Mouse (Mus musculus) adrenal gland, postnatal 25 days (tissue): ENCODE results near the gene OR5BS1P. TPM values are rescaled to one million over a fixed set of nuclear protein-coding genes. Genes with fewer than 3 reads are reported as not detected.
"Not testable (repeated sequence)": the region's sequence is repeated elsewhere in the genome, so short reads cannot be mapped to it uniquely, and the experiment has no call there.

Experiments
- DNase-seq: peaks from one replicate; pipeline ENCODE4 v3.0.0; 2021; ENCODE audit warnings: mixed read lengths
- long read RNA-seq: library from polyadenylated mRNA; stranded (forward); transcript quantifications from one replicate; pipeline ENCODE4 v2.0.0, GENCODE M21; 2021
- total RNA-seq: library from RNA; stranded (reverse); gene quantifications from 2 replicates; pipeline ENCODE4 v1.2.3, GENCODE M21; 2021

The OR5BS1P gene
- not detected in 2 replicates for total RNA-seq
- long read RNA-seq: 0 reads

GRCm38 (mm10) chr15:98469596-98469995, at the start of gene OR5BS1P:
Gene OR5BS1P (plus strand): TSS chr15:98469896.
- DNase-seq: no peak

- DNase-seq: no peak
These were observed 48.8 kb upstream of the OR5BS1P start for GRCm38 (mm10) chr15:98420897-98421296.

GRCm38 (mm10) chr15:98424326-98424725, 45.4 kb upstream of the OR5BS1P start:
- DNase-seq: no peak

DNA sequence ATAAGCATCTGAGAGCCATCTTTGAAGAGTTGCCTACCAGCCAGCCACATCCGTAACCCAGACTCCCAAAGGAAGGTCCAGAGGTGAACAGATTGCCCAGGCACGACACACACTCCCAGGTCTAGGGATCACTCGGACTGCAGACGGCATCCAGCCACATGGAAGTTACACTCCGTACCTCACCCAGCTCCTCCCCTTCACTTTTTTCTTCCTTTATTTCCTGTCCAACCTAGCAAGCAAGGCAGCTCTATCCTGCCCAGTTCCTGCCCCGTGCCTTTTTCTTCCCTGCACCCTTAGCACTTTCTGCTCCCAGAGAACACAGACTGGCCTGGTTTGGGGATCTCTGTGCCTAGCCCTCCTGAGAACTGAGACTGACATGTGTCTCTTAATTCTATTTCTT, 44.9 kb upstream of the OR5BS1P start:
- no peak for DNase-seq

GRCm38 (mm10) chr15:98425188-98425587, 44.5 kb upstream of the OR5BS1P start:
- no peak for DNase-seq

GRCm38 (mm10) chr15:98430925-98431324, 38.8 kb upstream of the OR5BS1P start, which contains the start of gene Olfr282:
Gene Olfr282 (plus strand): TSS chr15:98431225.
- not testable (repeated sequence) for DNase-seq

GRCm38 (mm10) chr15:98444561-98444960, 25.1 kb upstream of the OR5BS1P start:
- peak; percentile 10 for DNase-seq

GRCm38 (mm10) chr15:98448521-98448920, 21.2 kb upstream of the OR5BS1P start:
- no peak for DNase-seq

- no peak for DNase-seq
These were observed 17.4 kb upstream of the OR5BS1P start, which contains the start of gene Olfr281 for GRCm38 (mm10) chr15:98452288-98452687. Gene Olfr281 (plus strand): TSS chr15:98452588.

DNA sequence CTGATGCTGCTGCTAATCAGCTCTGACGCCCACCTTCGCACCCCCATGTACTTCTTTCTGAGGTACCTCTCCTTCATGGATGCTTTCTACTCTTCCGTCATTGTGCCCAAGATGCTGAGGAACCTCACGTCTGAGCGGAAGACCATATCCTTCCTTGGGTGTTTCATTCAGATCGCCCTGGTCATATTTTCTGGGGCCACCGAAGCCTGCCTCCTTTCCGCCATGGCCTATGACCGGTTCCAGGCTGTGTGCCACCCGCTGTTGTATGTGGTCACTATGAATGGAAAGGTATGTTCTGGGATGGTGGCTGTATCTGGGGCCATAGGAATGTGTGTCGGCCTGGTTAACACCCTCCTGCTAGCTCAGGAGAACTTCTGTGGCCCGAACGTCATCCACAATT, 1.8 kb downstream of the OR5BS1P start:
- no peak for DNase-seq

DNA sequence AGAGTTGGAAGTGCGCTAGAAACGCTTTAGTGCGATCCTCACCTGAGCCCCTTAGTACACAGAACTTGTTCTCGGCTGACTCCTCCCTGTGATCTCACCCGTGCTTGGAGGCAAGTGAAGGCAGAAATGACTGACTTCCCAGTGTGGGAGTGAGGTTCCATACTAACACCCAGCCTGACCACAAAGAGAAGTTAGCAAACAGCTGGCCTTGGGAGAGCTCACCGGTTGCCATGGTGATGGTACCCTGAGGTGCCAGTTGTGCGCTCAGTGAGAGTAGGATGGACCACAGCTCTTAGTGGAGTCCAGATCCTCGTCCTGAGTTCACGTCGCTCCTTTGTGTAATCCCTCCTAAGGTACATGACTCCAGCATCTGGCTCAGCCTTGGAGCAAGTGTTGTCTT, 5.3 kb downstream of the OR5BS1P start:
- DNase-seq: no peak

DNA sequence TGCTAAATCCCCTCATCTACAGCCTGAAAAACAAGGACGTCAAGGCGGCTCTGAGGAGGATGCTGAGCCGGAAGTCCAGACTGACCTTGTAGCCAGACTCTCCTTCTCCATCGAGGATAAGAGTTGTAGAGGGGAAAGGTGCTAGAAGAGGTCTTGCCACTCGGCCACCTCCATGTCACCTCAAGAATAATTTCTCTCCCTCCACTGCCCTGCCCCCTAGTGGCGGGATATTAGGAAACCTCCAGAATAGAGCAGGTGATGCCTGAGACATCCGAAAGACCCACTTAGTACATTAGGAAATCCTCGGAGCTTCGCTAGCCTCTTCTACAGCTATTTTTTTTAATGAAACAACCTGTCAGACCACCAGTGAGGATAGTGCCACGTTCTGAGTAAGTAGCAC, 5.7 kb downstream of the OR5BS1P start:
- DNase-seq: peak; percentile 64

DNA sequence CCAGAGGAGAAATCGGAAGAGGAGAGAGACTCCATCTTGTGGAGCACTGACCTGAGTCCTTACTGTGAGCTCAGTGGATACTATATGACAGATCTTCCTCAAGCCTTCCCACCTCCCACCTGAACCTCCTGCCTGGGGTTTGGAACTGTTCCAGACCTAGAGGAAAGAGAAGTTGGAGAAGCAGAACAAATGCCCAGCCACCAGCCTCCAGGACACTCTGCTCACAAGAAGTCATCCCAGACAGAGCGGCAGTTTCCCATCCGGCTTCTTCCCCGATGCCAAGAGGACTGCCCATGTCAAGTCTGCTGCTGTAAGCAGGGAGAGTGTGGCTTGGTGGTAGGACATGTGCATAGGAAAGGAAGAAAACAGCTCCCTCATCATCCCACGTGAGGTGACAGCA, 6.6 kb downstream of the OR5BS1P start:
- DNase-seq: no peak

DNA sequence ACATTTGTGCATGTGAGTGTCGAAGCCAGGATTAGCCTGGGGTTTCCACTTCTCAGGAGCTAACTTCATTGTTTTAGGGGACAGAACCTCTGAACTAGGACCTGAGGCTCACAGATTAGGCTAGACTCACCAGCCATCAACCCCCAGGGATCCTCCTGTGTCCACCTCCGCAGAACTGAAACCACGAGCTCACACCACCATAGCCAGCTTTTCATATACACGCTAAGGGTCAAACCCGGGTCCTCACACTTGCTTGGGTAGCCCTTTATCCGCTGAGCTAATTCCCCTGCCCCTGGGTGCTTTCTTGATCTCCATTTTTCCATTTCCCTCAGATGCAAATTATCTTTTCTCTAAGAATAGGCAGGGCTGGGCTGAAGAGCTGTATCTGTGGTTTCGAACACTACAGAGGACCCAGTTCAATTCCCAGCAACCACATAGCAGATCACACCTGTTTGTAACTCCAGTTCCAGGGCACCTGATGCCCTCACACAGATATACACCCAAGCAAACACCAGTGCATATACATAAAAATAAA, 9.9 kb downstream of the OR5BS1P start:
- DNase-seq: no peak

GRCm38 (mm10) chr15:98482701-98483100, 13.0 kb downstream of the OR5BS1P start, which contains the start of gene Lalba:
Gene Lalba (minus strand): TSS chr15:98482721.
- DNase-seq: no peak

GRCm38 (mm10) chr15:98483907-98484886, 14.5 kb downstream of the OR5BS1P start:
- no peak for DNase-seq

DNA sequence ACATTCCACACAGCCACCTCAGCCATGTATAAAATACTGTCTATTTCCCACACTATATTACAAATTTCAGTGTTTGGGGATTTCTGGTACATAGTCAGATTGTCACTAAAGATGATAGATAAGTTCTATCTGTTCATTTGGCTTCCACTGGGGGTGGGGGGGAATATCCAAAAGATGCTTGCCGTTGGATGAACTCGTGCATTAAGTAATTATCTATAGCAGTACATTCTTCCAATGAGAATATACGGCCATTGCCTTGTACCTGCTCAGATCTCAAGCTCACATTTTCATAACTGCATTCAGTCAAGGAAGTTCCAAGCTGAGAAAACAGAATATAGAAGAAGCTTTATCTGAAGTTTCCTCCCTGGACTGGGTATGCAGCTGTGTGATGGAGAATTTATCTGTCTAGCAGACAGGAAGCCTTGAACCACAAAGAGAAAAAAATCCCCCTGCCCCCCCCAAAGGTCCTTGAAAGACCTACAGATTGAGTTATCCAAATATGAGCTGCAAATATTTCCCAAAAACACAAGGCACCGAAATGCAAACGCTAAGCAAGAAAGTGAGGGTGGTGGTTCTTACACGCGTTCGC, 16.8 kb downstream of the OR5BS1P start:
- no peak for DNase-seq

DNA sequence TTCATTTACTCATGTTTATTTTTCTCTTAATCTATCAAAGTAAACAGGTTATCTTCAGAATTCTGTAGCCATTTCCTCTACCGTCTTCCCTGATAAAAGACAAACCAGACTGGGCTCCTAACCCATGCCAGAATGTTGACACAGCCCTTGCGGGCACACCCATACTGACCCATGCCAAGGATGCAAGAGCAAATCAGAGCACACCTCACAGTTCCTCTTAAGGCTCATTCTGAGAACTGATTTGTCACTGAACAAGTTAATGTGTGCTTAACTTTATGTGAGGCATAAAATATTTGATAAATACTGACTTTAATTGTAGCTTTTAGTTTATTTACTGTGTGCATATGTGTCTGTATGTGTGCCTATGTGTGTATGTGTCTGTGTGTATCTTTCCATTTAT, 21.6 kb downstream of the OR5BS1P start:
- DNase-seq: no peak

- no peak for DNase-seq
These were observed 22.4 kb downstream of the OR5BS1P start, which contains the start of gene Olfr279 for GRCm38 (mm10) chr15:98492102-98492501. Gene Olfr279 (plus strand): TSS chr15:98492402.

- no peak for DNase-seq
These were observed 27.9 kb downstream of the OR5BS1P start for GRCm38 (mm10) chr15:98497631-98498030.

DNA sequence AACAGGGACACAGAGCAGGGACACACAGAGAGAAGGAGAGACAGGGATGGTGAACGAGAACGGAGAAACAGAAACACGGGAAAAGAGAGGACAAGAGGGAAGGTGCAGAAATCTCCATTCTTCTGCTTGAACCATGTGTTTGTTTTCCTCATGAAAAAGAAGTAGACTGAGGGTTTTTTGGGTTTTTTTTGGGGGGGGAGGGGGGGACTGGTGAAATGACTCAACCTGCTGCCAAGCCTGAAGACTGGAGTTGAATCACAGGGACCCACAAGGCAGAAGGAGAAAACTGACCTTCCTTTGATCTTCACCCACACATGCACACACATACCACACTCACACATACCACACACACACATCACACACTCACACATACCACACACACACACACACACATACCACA, 33.6 kb downstream of the OR5BS1P start:
- DNase-seq: no peak

GRCm38 (mm10) chr15:98504514-98504913, 34.8 kb downstream of the OR5BS1P start:
- peak; percentile 68 for DNase-seq
